Mouse (Mus musculus) embryonic facial prominence, embryonic 14.5 days (tissue): ENCODE measurements at regions not wholly inside any gene's neighbourhood (a gene's known extent, or its start where the extent isn't known, plus 50 kb on each side); places are given as distances from the start of the nearest gene placed in this dataset.
A peak's percentile ranks its signal among the peaks of the same experiment; 100 is the strongest.

Source experiments
- ATAC-seq: fragments of 200-750 bp; cut with Nextera tagmentation; 2 replicates; pipeline ENCODE4 v1.8.0; 2017; ENCODE audit warnings: low read depth, moderate number of reproducible peaks, moderate TSS enrichment
- DNase-seq: peaks from one replicate; pipeline ENCODE4 v3.0.0-alpha.2; 2015; ENCODE audit warnings: low spot score
- H3K27ac ChIP-seq: fragments of 300-500 bp; sonication (generic); replicated peaks from 2 replicates; pipeline ENCODE4 v1.5.1; 2014; ENCODE audit warnings: low read depth, mild to moderate bottlenecking, low read length, moderate library complexity
- H3K27me3 ChIP-seq: fragments of 300-500 bp; sonication (generic); replicated peaks from 2 replicates; pipeline ENCODE4 v1.6.1; 2014; ENCODE audit warnings: low read length; ENCODE audit not compliant: control insufficient read depth, insufficient read depth
- H3K36me3 ChIP-seq: fragments of 300-500 bp; sonication (generic); 2 replicates; pipeline ENCODE4 v1.6.1; 2014; ENCODE audit warnings: low read length, mixed read lengths; ENCODE audit not compliant: control insufficient read depth, insufficient read depth
- H3K4me1 ChIP-seq: fragments of 300-500 bp; sonication (generic); 2 replicates; pipeline ENCODE4 v1.6.1; 2014; ENCODE audit warnings: antibody characterized with exemption, low read length; ENCODE audit not compliant: control insufficient read depth, insufficient read depth
- H3K4me2 ChIP-seq: fragments of 300-500 bp; sonication (generic); 2 replicates; pipeline ENCODE4 v1.6.1; 2014; ENCODE audit warnings: low read depth, mild to moderate bottlenecking, low read length, moderate library complexity, mixed read lengths
- H3K4me3 ChIP-seq: fragments of 300-500 bp; sonication (generic); 2 replicates; pipeline ENCODE4 v1.5.1; 2014; ENCODE audit warnings: low read depth, mild to moderate bottlenecking, low read length
- H3K9ac ChIP-seq: fragments of 300-500 bp; sonication (generic); 2 replicates; pipeline ENCODE4 v1.6.1; 2014; ENCODE audit warnings: low read depth, mild to moderate bottlenecking, low read length, moderate library complexity, mixed read lengths
- H3K9me3 ChIP-seq: fragments of 300-500 bp; sonication (generic); 2 replicates; pipeline ENCODE4 v1.6.1; 2016; ENCODE audit warnings: low read length; ENCODE audit not compliant: control insufficient read depth
- whole genome bisulfite sequencing: fragments of 180-500 bp; shearing (Covaris S2); extraction: QIAGEN DNeasy Blood & Tissue Kit; methylation state at CpG from one replicate; pipeline ENCODE4 v1.1.7; 2014; 5-methylcytosine and 5-hydroxymethylcytosine counted together

DNA sequence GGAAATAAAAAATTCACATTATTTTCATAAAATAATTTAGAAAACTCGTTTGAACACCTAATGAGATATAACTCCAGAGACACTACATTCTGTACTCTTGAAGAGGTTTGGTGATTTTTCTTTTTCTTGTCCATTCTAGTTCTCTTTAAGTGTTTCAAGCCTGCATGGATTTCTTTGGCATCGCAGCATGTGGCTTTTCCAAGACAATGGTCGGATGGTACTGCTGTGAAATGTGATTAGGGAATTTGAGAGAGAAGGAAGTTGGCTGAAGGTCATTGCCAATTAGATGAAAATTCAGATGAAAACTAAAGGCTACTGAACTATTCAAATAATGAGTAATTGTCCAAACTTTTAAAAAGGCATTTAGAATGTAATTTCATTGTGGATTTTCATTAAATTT is 572.2 kb downstream of the Phex start:
- DNase-seq (peak; percentile 7), ATAC-seq (no peak)
- Histone ChIP-seq H3K27me3 (no peaks in the 10 kb centered on the region), H3K4me2 (no peak overlapping the region), H3K27ac (no peak overlapping the region), H3K4me1 (no peaks in the 10 kb centered on the region), H3K9ac (no peak overlapping the region), H3K9me3 (no peaks in the 10 kb centered on the region), H3K4me3 (no peak overlapping the region), H3K36me3 (no peaks in the 10 kb centered on the region)
- WGBS = 37% methylated on average over 3 of the region's 3 CpGs

DNA sequence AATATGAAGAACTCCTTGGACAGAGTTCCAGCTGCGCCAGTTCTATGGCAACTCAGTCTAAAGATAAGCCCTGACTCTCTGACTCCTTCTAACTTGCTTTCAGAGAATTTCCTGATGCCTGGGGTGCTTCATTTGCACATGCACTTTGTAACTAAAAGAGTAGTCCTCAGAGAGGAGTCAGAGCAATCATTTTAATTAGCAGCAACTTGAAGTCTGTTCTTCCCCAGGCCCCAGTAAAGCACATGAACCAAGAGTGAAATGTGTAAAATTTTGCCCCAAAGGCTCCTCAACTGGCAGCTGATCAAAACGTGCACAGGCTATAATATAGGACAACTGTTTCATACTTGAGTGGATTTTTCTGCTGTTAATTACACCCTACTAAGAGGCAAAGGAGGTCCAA is 573.8 kb downstream of the Phex start:
- H3K4me3 ChIP-seq = no peak overlapping the region
- no peaks in the 10 kb centered on the region for H3K9me3 ChIP-seq
- H3K9ac ChIP-seq = no peak overlapping the region
- WGBS = 38% methylated on average over 2 of the region's 2 CpGs
- no peak overlapping the region for H3K27ac ChIP-seq
- ATAC-seq = no peak
- H3K27me3 ChIP-seq = no peaks in the 10 kb centered on the region
- H3K36me3 ChIP-seq = no peaks in the 10 kb centered on the region
- H3K4me1 ChIP-seq = no peaks in the 10 kb centered on the region
- peak; percentile 12 for DNase-seq
- H3K4me2 ChIP-seq = no peak overlapping the region

DNA sequence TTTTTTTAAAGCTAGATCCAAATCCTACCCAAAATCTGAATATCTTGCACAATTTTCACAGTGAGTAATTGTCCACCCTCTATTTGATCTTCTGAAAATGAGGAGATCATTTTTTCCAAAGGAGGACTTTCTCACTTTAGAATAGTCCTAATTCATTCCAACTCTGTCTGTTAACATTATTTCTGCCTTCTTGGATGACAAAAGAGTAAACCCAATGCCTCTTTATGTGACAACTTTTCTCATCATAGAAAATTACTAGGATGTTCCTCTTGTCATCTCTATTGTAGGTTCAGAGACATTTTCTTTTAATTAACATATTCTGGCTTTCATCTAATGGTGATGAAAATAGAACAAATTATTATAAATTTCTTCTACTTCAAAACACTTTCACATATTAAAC is 582.9 kb downstream of the Phex start:
- no peak for DNase-seq
- no peaks in the 10 kb centered on the region for H3K27me3 ChIP-seq
- no peaks in the 10 kb centered on the region for H3K4me1 ChIP-seq
- no peak overlapping the region for H3K27ac ChIP-seq
- no peak for ATAC-seq
- H3K4me3 ChIP-seq = no peak overlapping the region
- H3K4me2 ChIP-seq = no peak overlapping the region
- no peaks in the 10 kb centered on the region for H3K9me3 ChIP-seq
- H3K9ac ChIP-seq = no peak overlapping the region
- no peaks in the 10 kb centered on the region for H3K36me3 ChIP-seq

DNA sequence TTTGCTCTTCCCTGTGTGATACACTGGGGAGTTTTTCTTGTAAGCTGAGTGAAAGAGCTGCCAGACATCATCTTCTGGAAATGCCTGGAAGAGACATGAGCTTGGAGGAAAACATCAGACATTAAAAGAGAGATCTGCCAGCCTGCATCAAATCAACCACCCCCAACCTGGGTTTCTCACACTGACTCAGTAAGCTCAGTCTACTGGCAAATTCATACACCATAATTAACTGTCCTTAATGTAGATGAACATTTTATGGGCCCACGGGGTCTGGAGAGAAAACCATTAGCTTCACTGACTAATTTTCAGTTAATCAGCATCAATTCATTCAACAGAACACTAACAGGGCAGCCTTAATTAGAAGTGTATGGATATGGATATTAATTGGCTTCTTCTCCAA is 608.3 kb downstream of the Phex start:
- Histone ChIP-seq H3K36me3 (no peaks in the 10 kb centered on the region), H3K4me1 (no peaks in the 10 kb centered on the region), H3K27ac (no peak overlapping the region), H3K4me3 (no peak overlapping the region), H3K4me2 (no peak overlapping the region), H3K9ac (no peak overlapping the region), H3K27me3 (no peaks in the 10 kb centered on the region), H3K9me3 (no peaks in the 10 kb centered on the region)
- WGBS = 58% methylated on average over 1 of the region's 1 CpGs
- DNase-seq (peak; percentile 5), ATAC-seq (no peak)
